Comparison of ENCODE assay signal across 8 mouse cellular contexts in genomic region chr4:98003323-98004107, GRCm38 (mm10).
DNase-seq lines count a peak whose midpoint lies in the region; ATAC-seq and TF ChIP-seq lines count a peak whose summit lies in the region.

No protein-coding gene starts in this region.

- no peak overlapping the region for H3K4me2 ChIP-seq in hindbrain, embryonic 11.5 days (replicated peaks; ENCODE audit: low read depth, low read length)
- peak overlapping the region; percentile 35 for H3K4me2 ChIP-seq in limb, embryonic 13.5 days (replicated peaks)
- H3K4me2 ChIP-seq in midbrain, postnatal 0 days (ENCODE audit: low read depth, low read length, poor library complexity, severe bottlenecking) = no peak overlapping the region

- H3K9me3 ChIP-seq in hindbrain, embryonic 11.5 days (ENCODE audit: control insufficient read depth, low read length) = no peaks in the 10 kb centered on the region
- H3K9me3 ChIP-seq in limb, embryonic 13.5 days = no peaks in the 10 kb centered on the region
- no peaks in the 10 kb centered on the region for H3K9me3 ChIP-seq in midbrain, postnatal 0 days (ENCODE audit: low read length)

- H3K4me1 ChIP-seq in embryonic fibroblast, embryonic 13.5 days (ENCODE audit: control insufficient read depth, insufficient read depth, low read length) = peaks cover 15% of the 10 kb centered on the region
- peaks cover 11% of the 10 kb centered on the region for H3K4me1 ChIP-seq in hindbrain, embryonic 11.5 days (replicated peaks; ENCODE audit: control insufficient read depth, insufficient read depth, low read length)
- peaks cover 46% of the 10 kb centered on the region for H3K4me1 ChIP-seq in limb, embryonic 13.5 days
- H3K4me1 ChIP-seq in midbrain, postnatal 0 days (ENCODE audit: insufficient read depth, low read length) = peaks cover 6% of the 10 kb centered on the region; the same call in 1 of the 2 replicates

- no peak for TF ChIP-seq CTCF in embryonic fibroblast, embryonic 13.5 days (IDR thresholded peaks at IDR 0.05; ENCODE audit: borderline replicate concordance, insufficient read depth, low read length)
- no peak for TF ChIP-seq CTCF in midbrain, postnatal 0 days (IDR thresholded peaks at IDR 0.05)

- no peak for TF ChIP-seq POLR2A in embryonic fibroblast, embryonic 13.5 days (IDR thresholded peaks at IDR 0.05; ENCODE audit: low read depth, low read length)

- WGBS in hindbrain, embryonic 11.5 days = 27% methylated on average over 12 of the region's 12 CpGs
- 17% methylated on average over 12 of the region's 12 CpGs for WGBS in limb, embryonic 13.5 days
- 24% methylated on average over 12 of the region's 12 CpGs for WGBS in midbrain, postnatal 0 days

- no peak overlapping the region for H3K4me3 ChIP-seq in embryonic fibroblast, embryonic 13.5 days (ENCODE audit: insufficient read depth, low read length)
- H3K4me3 ChIP-seq in hindbrain, embryonic 11.5 days (ENCODE audit: low read depth, low read length) = no peak overlapping the region
- no peak overlapping the region for H3K4me3 ChIP-seq in limb, embryonic 13.5 days
- no peak overlapping the region for H3K4me3 ChIP-seq in midbrain, postnatal 0 days (ENCODE audit: low read depth, low read length)

- H3K9ac ChIP-seq in hindbrain, embryonic 11.5 days (ENCODE audit: low read depth, low read length) = peak overlapping the region; percentile 28; the same call in 1 of the 2 replicates
- no peak overlapping the region; the same call in 1 of the 2 replicates for H3K9ac ChIP-seq in limb, embryonic 13.5 days
- no peak overlapping the region for H3K9ac ChIP-seq in midbrain, postnatal 0 days (replicated peaks; ENCODE audit: low read length, poor library complexity, severe bottlenecking)

- peak overlapping the region; percentile 91 for H3K27ac ChIP-seq in embryonic fibroblast, embryonic 13.5 days (ENCODE audit: insufficient read depth, low read length)
- peak overlapping the region; percentile 75 for H3K27ac ChIP-seq in hindbrain, embryonic 11.5 days (ENCODE audit: low read depth, low read length)
- peak overlapping the region; percentile 92 for H3K27ac ChIP-seq in limb, embryonic 13.5 days
- H3K27ac ChIP-seq in midbrain, postnatal 0 days (ENCODE audit: low read depth, low read length) = peak overlapping the region; percentile 55

- ATAC-seq in hindbrain, embryonic 11.5 days (ENCODE audit: low FRiP score) = peak; percentile 78
- ATAC-seq in limb, embryonic 13.5 days (ENCODE audit: low FRiP score, low read depth) = peak; percentile 72
- ATAC-seq in midbrain, postnatal 0 days (ENCODE audit: low FRiP score) = peak; percentile 47; the same call in 1 of the 2 replicates

- no peaks in the 10 kb centered on the region for H3K27me3 ChIP-seq in hindbrain, embryonic 11.5 days (ENCODE audit: control insufficient read depth, insufficient read depth, low read length)
- no peaks in the 10 kb centered on the region for H3K27me3 ChIP-seq in limb, embryonic 13.5 days
- H3K27me3 ChIP-seq in midbrain, postnatal 0 days (ENCODE audit: insufficient read depth, low read length) = no peaks in the 10 kb centered on the region

- DNase-seq in embryo, embryonic 10 days (ENCODE audit: low spot score) = peak; percentile 34
- DNase-seq in hindbrain, embryonic 11.5 days (ENCODE audit: low spot score) = peak; percentile 42
- DNase-seq in midbrain, postnatal 0 days (ENCODE audit: low spot score) = no peak
- DNase-seq in cerebellum, postnatal 36 days = no peak
- DNase-seq in cerebellum, adult 9-11 months = no peak
- no peak for DNase-seq in layer of hippocampus, postnatal 10 days (ENCODE audit: low spot score in 2 of 2)

- H3K36me3 ChIP-seq in hindbrain, embryonic 11.5 days (ENCODE audit: control insufficient read depth, insufficient read depth, low read length) = no peaks in the 10 kb centered on the region; the same call in 1 of the 2 replicates
- peaks cover 23% of the 10 kb centered on the region for H3K36me3 ChIP-seq in limb, embryonic 13.5 days
- no peaks in the 10 kb centered on the region for H3K36me3 ChIP-seq in midbrain, postnatal 0 days (ENCODE audit: insufficient read depth, low read length)

Comparison
In these comparisons a context has a peak if more than half of its experiments do, and no peak if none do; other contexts are left out.
1. DNase-seq: peak in embryo, embryonic 10 days (single experiment) and hindbrain, embryonic 11.5 days (single experiment); none in midbrain, postnatal 0 days (single experiment), cerebellum, postnatal 36 days (0 of 2), cerebellum, adult 9-11 months (single experiment) and layer of hippocampus, postnatal 10 days (0 of 2).
2. Peak in every context shown above with its lines, with median percentiles within 50 percentile points of each other: H3K27ac ChIP-seq and ATAC-seq.